Mouse (Mus musculus) megakaryocyte, embryonic 14.5 days (primary cell): Measurements from ENCODE around the gene Tab1. TPM values are rescaled to one million over a fixed set of nuclear protein-coding genes. Genes with fewer than 3 reads are reported as not detected.

Experiments used
- H3K27me3 ChIP-seq: replicated peaks from 2 replicates; pipeline ENCODE3; 2012; ENCODE audit warnings: inconsistent platforms
- H3K36me3 ChIP-seq: replicated peaks from 2 replicates; pipeline ENCODE3; 2012; ENCODE audit warnings: low read length, inconsistent platforms, mixed read lengths
- H3K4me1 ChIP-seq: 2 replicates; pipeline ENCODE4 v1.6.1; 2012; ENCODE audit warnings: inconsistent platforms
- H3K4me3 ChIP-seq: replicated peaks from 2 replicates; pipeline ENCODE3; 2012; ENCODE audit warnings: moderate library complexity, mild to moderate bottlenecking, inconsistent platforms
- H3K9me3 ChIP-seq: 2 replicates; pipeline ENCODE4 v1.6.1; 2012; ENCODE audit warnings: inconsistent platforms
- FLI1 ChIP-seq: IDR thresholded peaks from 2 replicates; pipeline ENCODE4 v1.6.1; 2012; ENCODE audit warnings: low read length, inconsistent platforms, mixed read lengths
- GATA1 ChIP-seq: IDR thresholded peaks from 3 replicates; pipeline ENCODE4 v1.6.1; 2012; ENCODE audit warnings: mixed read lengths, low read length, inconsistent platforms, borderline replicate concordance
- polyA plus RNA-seq: library from polyadenylated mRNA; stranded (reverse); fragments of >175 nt; gene quantifications from 2 replicates; pipeline ENCODE4 v1.2.3, GENCODE M21; 2012; ENCODE audit warnings: low replicate concordance; ENCODE audit not compliant: insufficient read depth

The Tab1 gene
- polyA plus RNA-seq, 1 experiment, result 9.9 TPM

DNA sequence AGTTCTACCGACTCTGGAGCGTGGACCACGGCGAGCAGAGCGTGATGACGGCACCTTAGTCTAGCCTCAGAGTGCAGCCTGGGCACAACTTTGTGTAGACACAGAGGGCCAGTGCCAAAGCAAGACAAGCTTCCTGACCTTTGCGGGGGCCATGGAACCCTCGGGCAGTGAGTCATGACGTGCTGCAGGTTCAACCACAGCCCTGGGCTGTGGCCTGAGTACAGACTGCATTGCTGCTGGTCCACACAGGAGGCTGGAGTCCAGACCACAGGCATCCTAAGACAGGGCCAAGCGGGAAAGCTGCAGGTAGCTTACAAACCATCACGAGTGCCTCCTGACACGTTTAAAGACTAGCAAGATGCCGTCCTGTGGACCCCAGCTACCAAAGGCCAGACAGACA lies 27.3 kb downstream of the Tab1 start:
- Histone ChIP-seq H3K4me3 (no peak overlapping the region), H3K4me1 (peaks cover 18% of the 10 kb centered on the region), H3K36me3 (peaks cover 84% of the 10 kb centered on the region), H3K9me3 (no peaks in the 10 kb centered on the region), H3K27me3 (peaks cover 1% of the 10 kb centered on the region)
- TF ChIP-seq GATA1 (no peak), FLI1 (no peak)

DNA sequence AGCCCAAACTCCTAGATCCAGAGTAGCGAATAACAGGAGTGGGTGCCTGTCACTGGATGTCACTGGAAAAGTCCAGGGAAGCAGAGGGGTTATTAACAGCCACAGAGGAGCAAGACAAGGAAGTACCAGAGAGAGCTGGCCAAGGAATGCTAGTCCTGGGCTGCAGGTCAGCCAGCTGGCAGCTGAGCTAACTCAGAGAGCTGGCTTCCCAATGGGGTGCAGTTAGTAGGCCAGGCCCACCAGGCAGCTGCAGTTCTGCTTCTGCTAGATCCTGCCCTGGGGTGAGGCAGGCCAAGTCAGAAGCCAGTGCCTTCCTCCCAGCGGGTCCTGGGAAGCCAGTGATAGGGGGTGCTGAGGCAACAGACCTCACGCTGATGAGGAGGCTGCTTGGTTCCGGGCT lies 27.8 kb downstream of the Tab1 start:
- Histone ChIP-seq H3K4me1 (peaks cover 18% of the 10 kb centered on the region), H3K9me3 (no peaks in the 10 kb centered on the region), H3K27me3 (peaks cover 7% of the 10 kb centered on the region), H3K36me3 (peaks cover 79% of the 10 kb centered on the region), H3K4me3 (no peak overlapping the region)
- no peak for TF ChIP-seq GATA1
- no peak for TF ChIP-seq FLI1

DNA sequence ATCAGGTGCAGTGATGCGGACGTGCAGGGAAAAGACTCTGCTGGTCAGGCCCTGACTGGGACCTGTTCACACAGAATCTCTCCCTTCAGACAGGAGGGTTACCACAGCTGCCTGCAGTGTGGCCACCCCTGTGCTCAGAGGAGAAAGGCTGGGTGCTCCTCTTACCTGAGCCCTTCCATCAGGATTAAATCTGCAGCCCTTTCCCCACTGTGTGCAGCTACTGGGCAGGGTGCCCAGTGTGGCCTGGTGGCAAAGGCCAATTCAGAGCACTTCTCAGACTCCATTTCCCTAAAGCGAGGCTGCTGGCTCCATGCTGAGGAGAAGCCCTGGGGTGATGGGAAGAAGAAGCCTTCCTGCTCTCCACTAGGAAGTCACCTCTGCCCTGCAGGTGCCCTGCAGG lies 28.3 kb downstream of the Tab1 start:
- H3K27me3 ChIP-seq, result peaks cover 7% of the 10 kb centered on the region
- no peak overlapping the region for H3K4me3 ChIP-seq
- H3K36me3 ChIP-seq, result peaks cover 74% of the 10 kb centered on the region
- TF ChIP-seq FLI1 (no peak), GATA1 (no peak)
- H3K9me3 ChIP-seq, result no peaks in the 10 kb centered on the region
- H3K4me1 ChIP-seq, result peaks cover 18% of the 10 kb centered on the region

DNA sequence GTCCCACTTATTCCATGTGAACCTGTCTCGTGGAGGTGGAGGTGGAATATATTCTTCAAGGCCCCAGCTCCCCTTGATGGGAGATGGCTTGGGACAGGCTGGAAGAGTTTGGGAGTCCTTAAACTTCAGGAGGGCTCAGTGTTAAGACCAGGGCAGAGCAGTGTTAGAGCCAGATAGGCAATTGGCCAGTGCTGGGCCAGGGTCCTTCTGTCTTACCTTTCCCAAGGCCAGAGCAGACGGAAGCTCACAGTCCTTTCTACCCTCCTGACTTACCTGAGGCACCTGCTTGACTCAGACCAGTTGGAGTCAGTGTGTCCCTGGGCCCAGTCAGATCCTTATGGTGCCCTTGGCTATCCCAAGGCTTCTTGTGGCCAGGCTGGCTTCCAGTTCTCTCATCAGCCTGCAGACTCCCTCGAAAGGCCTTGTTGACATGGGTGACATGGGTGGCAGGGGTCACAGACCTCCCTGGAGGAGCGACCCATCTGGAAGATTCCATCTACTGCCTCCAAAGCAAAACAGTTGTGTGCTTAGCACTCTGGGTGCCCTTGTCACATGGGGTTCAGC lies 29.6 kb downstream of the Tab1 start:
- no peak overlapping the region for H3K4me3 ChIP-seq
- H3K4me1 ChIP-seq, result peaks cover 18% of the 10 kb centered on the region
- H3K9me3 ChIP-seq, result no peaks in the 10 kb centered on the region
- H3K36me3 ChIP-seq, result peaks cover 61% of the 10 kb centered on the region
- peaks cover 18% of the 10 kb centered on the region for H3K27me3 ChIP-seq
- TF ChIP-seq FLI1 (no peak), GATA1 (no peak)

DNA sequence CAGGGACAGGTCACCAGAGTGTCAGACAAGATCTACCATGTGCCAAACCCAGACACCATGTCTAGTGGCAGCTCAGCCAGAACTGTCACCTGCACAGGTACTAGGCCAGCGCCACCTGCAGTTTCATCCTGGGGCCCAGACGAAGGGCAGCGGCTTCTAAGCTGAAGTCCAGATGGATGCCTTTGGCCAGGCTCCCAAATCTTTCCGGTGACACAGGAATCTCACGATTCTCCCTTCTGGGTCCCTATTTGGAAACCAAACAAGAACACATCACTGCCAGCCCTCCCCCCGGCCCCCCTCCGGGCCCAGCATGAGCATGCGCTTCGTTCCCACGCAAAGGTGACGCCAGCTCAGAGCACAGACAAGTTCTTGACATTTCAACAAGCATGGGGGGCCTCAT lies 30.3 kb downstream of the Tab1 start:
- H3K36me3 ChIP-seq, result peaks cover 53% of the 10 kb centered on the region
- no peaks in the 10 kb centered on the region for H3K9me3 ChIP-seq
- no peak for TF ChIP-seq GATA1
- no peak for TF ChIP-seq FLI1
- peaks cover 18% of the 10 kb centered on the region for H3K4me1 ChIP-seq
- H3K27me3 ChIP-seq, result peaks cover 26% of the 10 kb centered on the region
- H3K4me3 ChIP-seq, result no peak overlapping the region

DNA sequence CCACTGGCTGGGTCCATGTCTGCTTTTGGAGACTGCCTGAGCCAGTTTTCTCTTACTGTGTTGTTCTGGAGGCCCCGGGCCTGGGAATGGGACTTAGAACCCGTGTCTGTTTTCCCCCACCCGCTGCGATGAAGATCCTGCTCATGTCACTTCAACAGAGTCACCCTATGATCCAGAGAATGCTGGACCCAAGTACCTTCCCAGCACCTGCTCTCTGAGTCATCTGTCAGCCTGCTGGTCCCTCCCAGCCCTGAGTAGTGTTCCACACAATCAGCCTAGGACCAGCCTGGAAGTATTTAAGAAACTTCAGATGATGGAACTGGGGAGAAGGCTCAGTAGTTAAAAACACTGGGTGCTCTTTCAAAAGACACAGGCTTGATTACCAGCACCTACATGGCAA lies 30.8 kb downstream of the Tab1 start:
- H3K36me3 ChIP-seq, result peaks cover 49% of the 10 kb centered on the region
- TF ChIP-seq FLI1, result no peak
- no peak for TF ChIP-seq GATA1

DNA sequence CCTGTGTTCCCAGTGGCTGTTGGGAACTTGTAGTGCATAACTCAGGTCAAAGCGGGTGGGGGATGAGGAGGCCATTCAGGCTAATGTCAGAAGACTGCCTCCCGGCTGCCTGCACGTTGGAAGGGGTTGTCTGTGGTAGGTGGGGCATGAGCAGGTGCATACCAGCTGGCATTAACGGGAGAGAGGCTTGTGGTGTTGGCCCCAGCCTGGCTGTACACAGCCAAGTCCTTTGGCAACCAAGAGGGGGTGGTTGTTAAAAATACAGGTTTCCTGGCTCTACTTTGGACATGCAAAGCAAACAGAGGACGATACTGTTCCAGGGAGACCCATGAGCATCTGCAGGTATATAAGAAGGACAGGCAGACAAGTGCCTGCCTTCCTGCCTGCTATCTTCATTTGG lies 32.5 kb downstream of the Tab1 start:
- Histone ChIP-seq H3K4me1 (no peaks in the 10 kb centered on the region), H3K36me3 (peaks cover 32% of the 10 kb centered on the region)
- no peak for TF ChIP-seq FLI1
- TF ChIP-seq GATA1, result no peak

More for the DNA sequence above, 30.8 kb downstream of the Tab1 start:
- Histone ChIP-seq H3K9me3 (no peaks in the 10 kb centered on the region), H3K4me1 (peaks cover 13% of the 10 kb centered on the region), H3K4me3 (no peak overlapping the region), H3K27me3 (peaks cover 29% of the 10 kb centered on the region)

DNA sequence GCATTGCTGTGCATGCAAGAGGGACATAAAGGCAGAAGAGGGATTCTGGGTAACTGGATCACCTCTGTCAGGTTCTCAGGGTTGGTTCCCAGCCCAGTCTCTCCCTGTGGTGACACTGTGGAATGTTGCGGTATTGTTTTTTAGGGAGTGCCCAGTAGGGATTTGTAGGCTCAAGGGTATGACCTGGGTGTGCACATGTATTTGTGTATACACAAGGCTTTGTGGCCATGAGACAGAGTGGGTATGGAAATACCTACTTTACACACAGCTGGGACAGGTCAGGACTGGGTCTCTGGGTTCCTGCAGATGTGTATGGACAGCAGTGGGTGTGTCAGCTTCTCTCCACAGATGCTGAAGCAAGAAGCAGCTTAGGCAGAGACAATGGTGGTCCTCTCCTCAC lies 36.6 kb downstream of the Tab1 start:
- no peaks in the 10 kb centered on the region for H3K36me3 ChIP-seq
- peaks cover 83% of the 10 kb centered on the region for H3K27me3 ChIP-seq
- TF ChIP-seq FLI1 (no peak), GATA1 (no peak)
- no peak overlapping the region for H3K4me3 ChIP-seq
- H3K9me3 ChIP-seq, result peaks cover 5% of the 10 kb centered on the region
- H3K4me1 ChIP-seq, result peaks cover 18% of the 10 kb centered on the region

More for the DNA sequence above, 32.5 kb downstream of the Tab1 start:
- H3K27me3 ChIP-seq, result peaks cover 44% of the 10 kb centered on the region
- no peak overlapping the region for H3K4me3 ChIP-seq
- H3K9me3 ChIP-seq, result no peaks in the 10 kb centered on the region

DNA sequence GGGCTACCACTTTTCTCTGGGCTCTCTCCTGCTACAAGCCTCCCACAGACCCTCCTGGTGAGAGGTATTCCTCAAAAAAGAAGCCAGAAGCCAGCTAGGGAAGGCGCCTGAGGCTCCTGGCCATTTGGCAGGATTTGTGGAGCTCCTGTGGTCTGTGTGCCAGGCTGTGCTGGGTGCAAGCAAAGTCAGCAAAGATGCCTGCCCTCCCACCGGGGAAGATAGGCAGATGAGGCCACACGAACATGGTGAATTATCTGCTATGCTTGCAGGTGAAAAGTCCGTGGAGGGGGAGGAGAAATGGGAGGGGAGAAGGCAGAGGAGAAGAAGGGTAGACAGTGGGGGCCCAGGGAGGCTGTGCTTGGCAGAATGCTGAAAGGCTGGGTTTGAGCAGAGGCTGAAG lies 37.4 kb downstream of the Tab1 start:
- Histone ChIP-seq H3K36me3 (no peaks in the 10 kb centered on the region), H3K4me1 (peaks cover 18% of the 10 kb centered on the region), H3K4me3 (no peak overlapping the region), H3K9me3 (peaks cover 5% of the 10 kb centered on the region), H3K27me3 (peaks cover 89% of the 10 kb centered on the region)
- TF ChIP-seq GATA1 (no peak), FLI1 (no peak)

DNA sequence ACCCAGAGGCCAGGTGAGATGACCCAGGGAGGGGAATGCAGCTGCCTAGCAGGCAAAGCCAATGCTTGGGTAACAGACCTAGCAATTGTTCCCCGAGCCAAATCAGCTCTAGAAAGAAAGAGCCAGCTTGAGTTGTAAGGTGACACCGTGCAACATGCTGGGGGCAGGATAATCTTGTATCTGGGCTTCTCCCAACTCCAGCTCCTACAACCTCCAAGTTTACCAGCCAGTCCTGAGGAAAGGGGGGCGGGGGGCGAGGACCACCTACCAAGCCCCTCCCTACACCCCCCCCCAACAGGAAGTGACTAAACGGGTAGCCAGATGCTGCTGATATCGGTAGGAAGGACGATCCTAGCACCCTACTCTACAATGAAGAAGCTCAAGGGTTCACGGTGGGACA lies 38.4 kb downstream of the Tab1 start:
- H3K4me3 ChIP-seq, result no peak overlapping the region
- H3K4me1 ChIP-seq, result peaks cover 18% of the 10 kb centered on the region
- H3K9me3 ChIP-seq, result peaks cover 5% of the 10 kb centered on the region
- TF ChIP-seq FLI1 (no peak), GATA1 (no peak)
- no peaks in the 10 kb centered on the region for H3K36me3 ChIP-seq
- peaks cover 94% of the 10 kb centered on the region for H3K27me3 ChIP-seq

DNA sequence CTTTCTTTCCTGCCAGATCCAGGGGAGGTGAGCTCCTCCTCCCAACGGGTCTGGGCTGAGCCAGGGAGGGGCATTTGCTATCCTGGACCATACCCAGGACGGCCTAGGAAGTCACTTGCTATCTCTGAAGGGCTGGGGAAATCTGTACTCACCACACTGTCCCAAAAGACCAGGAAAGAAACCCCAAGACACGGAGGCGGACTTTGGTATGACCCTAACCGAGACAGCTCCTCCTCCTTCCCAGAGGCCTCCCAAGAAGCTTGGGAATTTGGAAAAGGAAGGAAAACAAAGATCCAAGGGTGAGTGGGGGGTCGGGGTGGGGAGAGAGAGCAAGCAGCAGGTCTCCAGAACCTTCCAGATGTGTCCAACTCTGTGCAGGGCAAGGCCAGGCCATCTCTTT lies 38.9 kb downstream of the Tab1 start:
- H3K27me3 ChIP-seq, result peaks cover 92% of the 10 kb centered on the region
- H3K9me3 ChIP-seq, result peaks cover 5% of the 10 kb centered on the region
- H3K4me1 ChIP-seq, result peaks cover 18% of the 10 kb centered on the region
- no peaks in the 10 kb centered on the region for H3K36me3 ChIP-seq
- TF ChIP-seq FLI1, result no peak
- no peak for TF ChIP-seq GATA1
- no peak overlapping the region for H3K4me3 ChIP-seq
